Mouse (Mus musculus) G1E (cell line): Measurements from ENCODE around the gene Ddx6. TPM values are rescaled to one million over a fixed set of nuclear protein-coding genes. Genes with fewer than 3 reads are reported as not detected.
"Not testable (repeated sequence)": the region's sequence is repeated elsewhere in the genome, so short reads cannot be mapped to it uniquely, and the experiment has no call there.

Source experiments
- ATAC-seq: 2 replicates; pipeline ENCODE4 v1.8.0; 2016; ENCODE audit warnings: mild to moderate bottlenecking; ENCODE audit not compliant: insufficient number of reproducible peaks, poor library complexity, low FRiP score, severe bottlenecking; ENCODE audit errors: extremely low read depth
- DNase-seq: peaks from one replicate; pipeline ENCODE4 v3.0.0; 2012; ENCODE audit warnings: low spot score
- H3K27me3 ChIP-seq: 2 replicates; pipeline ENCODE4 v1.6.1; 2012; ENCODE audit warnings: mild to moderate bottlenecking, low read length, inconsistent platforms; ENCODE audit not compliant: insufficient read depth
- H3K36me3 ChIP-seq: replicated peaks from 2 replicates; pipeline ENCODE3; 2012; ENCODE audit warnings: mild to moderate bottlenecking, inconsistent platforms
- H3K4me1 ChIP-seq: 2 replicates; pipeline ENCODE4 v1.6.1; 2012; ENCODE audit warnings: low read depth, low read length, inconsistent platforms, mixed read lengths; ENCODE audit not compliant: insufficient read depth
- H3K4me3 ChIP-seq: 2 replicates; pipeline ENCODE4 v1.5.1; 2012; ENCODE audit warnings: low read depth, mild to moderate bottlenecking, inconsistent platforms, low read length, moderate library complexity, mixed read lengths
- H3K9me3 ChIP-seq: replicated peaks from 2 replicates; pipeline ENCODE4 v1.6.1; 2012; ENCODE audit warnings: inconsistent platforms
- CTCF ChIP-seq: IDR thresholded peaks from 2 replicates; pipeline ENCODE4 v1.5.1; 2012; ENCODE audit warnings: low read depth, low read length, inconsistent platforms, mixed read lengths
- GATA1 ChIP-seq: IDR thresholded peaks from 2 replicates; pipeline ENCODE4 v1.6.1; 2012; ENCODE audit warnings: borderline replicate concordance, low read length, inconsistent platforms, mixed read lengths
- GATA2 ChIP-seq: IDR thresholded peaks from 2 replicates; pipeline ENCODE4 v1.6.1; 2012; ENCODE audit warnings: low read depth, low read length, inconsistent platforms, borderline replicate concordance
- POLR2AphosphoS5 ChIP-seq: IDR thresholded peaks from 2 replicates; pipeline ENCODE4 v1.6.1; 2012; ENCODE audit warnings: low read depth, low read length, inconsistent platforms; ENCODE audit not compliant: insufficient replicate concordance
- TAL1 ChIP-seq: conservative IDR thresholded peaks from 2 replicates; pipeline ENCODE4 v1.6.1; 2012; ENCODE audit warnings: low read depth, low read length, inconsistent platforms, mixed read lengths
- polyA plus RNA-seq: library from polyadenylated mRNA; stranded (reverse); fragments of >175 nt; gene quantifications from 2 replicates; pipeline ENCODE4 v1.2.3, GENCODE M21; 2012
- total RNA-seq, 2 experiments: library from RNA; stranded (forward) in 1 of 2; stranded (reverse) in 1 of 2; fragments of 200-1000 nt in 1 of 2; fragments of >200 nt in 1 of 2; fragmentation: Nextera tagmentation in 1 of 2; gene quantifications; 2 replicates each; pipeline ENCODE4 v1.2.3; 2014 to 2017

The Ddx6 gene
- total and polyA plus RNA-seq, 3 experiments = 23.2 to 88.2 (median 54.5) TPM

DNA sequence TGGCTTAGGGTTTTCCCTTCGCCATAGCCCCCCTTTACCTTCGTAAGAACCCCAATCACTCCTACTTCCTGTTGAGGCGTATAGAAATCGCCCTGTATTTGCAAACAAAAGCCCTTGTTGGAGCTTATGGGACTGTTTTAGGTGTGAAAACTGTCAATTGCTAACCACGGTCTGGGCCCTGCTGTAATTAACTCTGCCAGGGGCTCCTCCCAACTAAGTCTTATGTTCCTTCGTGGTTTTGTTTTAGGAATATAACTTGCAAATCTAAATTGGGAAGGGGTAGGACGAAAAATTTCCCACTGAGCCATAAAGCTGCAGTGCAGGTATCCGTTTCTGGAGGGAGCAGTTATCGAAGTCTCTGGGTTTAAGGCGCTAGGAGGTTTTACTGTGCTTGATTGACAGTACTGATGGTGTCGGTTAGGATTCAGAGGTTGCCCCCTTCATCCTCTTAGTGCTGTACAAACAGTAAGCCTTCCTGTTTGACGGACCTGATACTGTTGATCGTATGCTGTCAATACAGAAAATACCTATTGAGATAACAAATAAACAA lies 999 bp downstream of the Ddx6 start:
- DNase-seq (peak; percentile 37), ATAC-seq (no peak)
- Histone ChIP-seq H3K4me3 (peak overlapping the region; percentile 95), H3K9me3 (no peaks in the 10 kb centered on the region), H3K4me1 (peaks cover 35% of the 10 kb centered on the region), H3K27me3 (no peaks in the 10 kb centered on the region), H3K36me3 (peaks cover 40% of the 10 kb centered on the region)
- no peak for TF ChIP-seq CTCF
- no peak for TF ChIP-seq TAL1
- no peak for TF ChIP-seq GATA1
- TF ChIP-seq POLR2AphosphoS5 = no peak
- no peak for TF ChIP-seq GATA2

DNA sequence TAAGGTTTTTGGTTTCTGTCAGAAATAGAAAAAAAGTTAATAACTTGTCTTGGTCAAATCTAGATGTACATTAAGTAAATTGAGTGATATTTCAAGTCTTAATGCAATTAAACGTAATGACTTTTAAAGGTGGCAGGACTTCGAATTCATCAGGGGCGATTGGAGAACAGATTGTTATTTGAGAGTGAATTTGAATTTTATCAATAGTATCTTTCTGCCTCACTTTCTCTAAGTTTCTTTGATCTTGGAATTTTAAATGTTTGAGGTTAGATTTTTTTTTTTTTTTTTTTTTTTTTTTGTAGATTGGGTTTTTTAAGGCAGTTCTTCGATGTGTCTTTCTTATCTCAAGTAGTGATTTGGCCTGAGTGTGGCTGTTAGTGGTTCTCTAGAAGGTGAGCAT lies 2.0 kb downstream of the Ddx6 start:
- DNase-seq (no peak), ATAC-seq (no peak)
- Histone ChIP-seq H3K4me3 (no peak overlapping the region), H3K9me3 (no peaks in the 10 kb centered on the region), H3K36me3 (peaks cover 37% of the 10 kb centered on the region), H3K4me1 (peaks cover 35% of the 10 kb centered on the region), H3K27me3 (no peaks in the 10 kb centered on the region)
- no peak for TF ChIP-seq POLR2AphosphoS5
- TF ChIP-seq CTCF = no peak
- no peak for TF ChIP-seq GATA2
- TF ChIP-seq TAL1 = no peak
- no peak for TF ChIP-seq GATA1

DNA sequence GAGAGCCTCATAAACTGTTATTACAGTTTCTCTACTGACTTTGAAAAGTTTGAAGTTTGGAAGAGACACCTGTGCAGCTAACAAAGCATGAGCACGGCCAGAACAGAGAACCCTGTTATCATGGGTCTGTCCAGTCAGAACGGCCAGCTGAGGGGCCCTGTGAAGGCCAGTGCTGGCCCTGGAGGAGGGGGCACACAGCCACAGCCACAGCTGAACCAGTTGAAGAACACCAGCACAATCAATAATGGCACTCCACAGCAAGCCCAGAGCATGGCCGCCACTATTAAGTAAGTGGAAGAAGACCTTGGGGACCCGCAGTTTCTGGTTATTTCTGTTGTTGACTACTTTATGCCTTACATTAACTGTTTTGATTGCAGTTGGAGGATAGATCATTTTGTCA lies 2.6 kb downstream of the Ddx6 start:
- Histone ChIP-seq H3K4me1 (peaks cover 35% of the 10 kb centered on the region), H3K4me3 (peak overlapping the region; percentile 51; the same call in 1 of the 2 replicates), H3K9me3 (no peaks in the 10 kb centered on the region), H3K36me3 (peaks cover 41% of the 10 kb centered on the region), H3K27me3 (no peaks in the 10 kb centered on the region)
- ATAC-seq (no peak), DNase-seq (no peak)
- TF ChIP-seq TAL1 = no peak
- no peak for TF ChIP-seq POLR2AphosphoS5
- no peak for TF ChIP-seq GATA2
- TF ChIP-seq GATA1 = no peak
- no peak for TF ChIP-seq CTCF

DNA sequence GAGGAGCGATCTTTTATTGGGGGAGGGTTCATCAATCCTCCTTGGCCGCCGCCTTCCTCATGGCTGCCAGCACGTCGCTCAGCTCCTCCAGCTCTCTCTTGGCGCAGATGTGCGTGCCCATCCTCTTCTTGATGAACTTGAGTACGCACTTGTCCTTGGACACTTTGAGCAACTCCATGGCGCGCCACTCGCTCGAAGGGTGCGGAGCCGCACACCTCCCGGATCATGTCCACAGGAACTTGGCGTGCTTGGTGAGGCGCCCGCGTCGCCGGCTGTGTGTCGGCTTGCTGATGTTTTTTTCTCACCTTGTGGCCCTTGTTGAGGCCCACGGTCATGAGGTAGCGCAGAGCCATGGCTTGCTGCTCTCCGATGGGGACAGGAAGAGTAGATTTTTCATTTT lies 5.7 kb downstream of the Ddx6 start:
- Histone ChIP-seq H3K4me3 (peak overlapping the region; percentile 13; the same call in 1 of the 2 replicates), H3K4me1 (peaks cover 22% of the 10 kb centered on the region), H3K9me3 (no peaks in the 10 kb centered on the region), H3K36me3 (peaks cover 71% of the 10 kb centered on the region), H3K27me3 (no peaks in the 10 kb centered on the region)
- ATAC-seq (no peak), DNase-seq (no peak)
- TF ChIP-seq TAL1 = no peak
- TF ChIP-seq GATA1 = no peak

DNA sequence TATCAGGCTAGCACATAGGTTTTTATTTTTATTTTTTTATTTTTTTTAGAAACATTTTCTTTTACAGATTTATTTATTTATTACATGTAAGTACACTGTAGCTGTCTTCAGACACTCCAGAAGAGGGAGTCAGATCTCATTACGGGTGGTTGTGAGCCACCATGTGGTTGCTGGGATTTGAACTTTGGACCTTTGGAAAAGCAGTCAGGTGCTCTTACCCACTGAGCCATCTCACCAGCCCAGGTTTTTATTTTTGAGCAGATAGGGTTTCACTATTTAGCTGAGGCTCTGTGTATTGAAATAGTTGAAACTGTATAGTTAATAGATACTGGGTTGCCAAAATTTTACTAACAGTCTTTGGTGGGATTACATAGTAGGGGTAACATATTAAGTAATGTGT lies 8.4 kb downstream of the Ddx6 start:
- Histone ChIP-seq H3K36me3 (peaks cover 90% of the 10 kb centered on the region), H3K4me1 (peaks cover 14% of the 10 kb centered on the region)
- not testable (repeated sequence) for ATAC-seq, H3K4me3 ChIP-seq, H3K27me3 ChIP-seq, H3K9me3 ChIP-seq, DNase-seq

DNA sequence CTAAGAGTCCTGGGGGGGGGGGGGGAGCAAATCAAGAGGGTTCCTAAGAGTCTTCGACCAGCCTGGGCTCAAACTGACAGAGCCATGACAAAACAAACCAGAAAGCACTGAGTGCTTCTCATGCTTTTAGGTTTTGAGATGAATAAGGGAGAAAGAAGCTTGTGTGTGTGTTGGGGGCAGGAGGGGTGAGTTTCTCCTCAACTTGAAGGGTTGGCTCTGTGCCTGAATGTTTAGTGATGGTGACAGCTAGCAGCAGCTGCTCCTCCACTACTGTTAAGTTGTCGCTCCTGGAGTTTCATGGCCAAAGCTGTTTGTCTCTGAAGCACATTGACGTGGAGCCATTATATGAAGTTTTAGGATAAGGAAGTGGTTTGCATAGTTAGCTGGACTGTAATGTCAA lies 16.4 kb downstream of the Ddx6 start:
- ATAC-seq (no peak), DNase-seq (no peak)
- no peaks in the 10 kb centered on the region for H3K9me3 ChIP-seq
- H3K27me3 ChIP-seq = no peaks in the 10 kb centered on the region
- peaks cover 9% of the 10 kb centered on the region; the same call in 1 of the 2 replicates for H3K4me1 ChIP-seq
- no peak overlapping the region for H3K4me3 ChIP-seq
- TF ChIP-seq GATA1 (no peak), GATA2 (no peak), TAL1 (no peak), POLR2AphosphoS5 (no peak), CTCF (no peak)
- peaks cover 90% of the 10 kb centered on the region for H3K36me3 ChIP-seq

DNA sequence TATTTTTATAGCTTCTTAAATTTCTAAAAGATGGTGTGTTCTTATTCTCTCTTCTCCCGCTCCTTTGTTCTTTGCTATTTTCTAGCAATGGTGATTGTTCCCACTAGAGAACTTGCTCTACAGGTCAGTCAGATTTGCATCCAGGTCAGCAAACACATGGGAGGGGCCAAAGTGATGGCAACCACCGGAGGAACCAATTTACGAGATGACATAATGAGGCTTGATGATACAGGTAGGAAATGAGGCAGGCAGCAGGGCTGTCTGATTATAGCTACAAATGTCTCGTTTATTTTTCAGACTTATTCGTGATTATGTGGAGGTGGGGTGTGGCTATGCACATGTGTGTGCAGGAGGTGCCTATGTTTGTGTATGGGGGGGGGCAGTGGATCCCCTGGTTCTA lies 19.7 kb downstream of the Ddx6 start:
- H3K4me3 ChIP-seq = no peak overlapping the region
- peaks cover 3% of the 10 kb centered on the region; the same call in 1 of the 2 replicates for H3K4me1 ChIP-seq
- no peak for DNase-seq
- TF ChIP-seq GATA2 = no peak
- no peak for TF ChIP-seq TAL1
- TF ChIP-seq POLR2AphosphoS5 = no peak
- no peak for TF ChIP-seq CTCF
- no peak for TF ChIP-seq GATA1
- no peaks in the 10 kb centered on the region for H3K9me3 ChIP-seq
- no peak for ATAC-seq
- peaks cover 88% of the 10 kb centered on the region for H3K36me3 ChIP-seq
- H3K27me3 ChIP-seq = no peaks in the 10 kb centered on the region
